Comparison of ENCODE assay signal across 26 mouse cellular contexts in genomic region chrX:113687163-113687562, GRCm38 (mm10).
DNase-seq lines count a peak whose midpoint lies in the region; ATAC-seq and TF ChIP-seq lines count a peak whose summit lies in the region.
"Had no signal": no experiment of that assay in that cellular context is flagged by ENCODE, and none has a peak within 500 bp of the region (broad histone marks: within the 10 kb centered on the region; RNA-seq: fewer than 3 reads in every experiment).

No protein-coding gene starts in this region.

- no peak for TF ChIP-seq CTCF in hindbrain, postnatal 0 days (IDR thresholded peaks at IDR 0.05; ENCODE audit: low read depth)
- TF ChIP-seq CTCF in brain, embryonic 14.5 days (IDR thresholded peaks at IDR 0.05; ENCODE audit: borderline replicate concordance, extremely low read depth, insufficient read depth, insufficient read length) = no peak

- H3K9me3 ChIP-seq in forebrain, embryonic 11.5 days (ENCODE audit: control insufficient read depth, low read length) = no peaks in the 10 kb centered on the region
- no peaks in the 10 kb centered on the region for H3K9me3 ChIP-seq in forebrain, embryonic 15.5 days
- H3K9me3 ChIP-seq in hindbrain, embryonic 11.5 days (ENCODE audit: control insufficient read depth, low read length) = no peaks in the 10 kb centered on the region
- H3K9me3 ChIP-seq in hindbrain, postnatal 0 days (ENCODE audit: low read length) = no peaks in the 10 kb centered on the region
- H3K9me3 ChIP-seq: embryonic facial prominence, embryonic 12.5 days; embryonic facial prominence, embryonic 15.5 days; heart, embryonic 12.5 days; heart, embryonic 15.5 days; hindbrain, embryonic 10.5 days had no signal

- no peaks in the 10 kb centered on the region for H3K27me3 ChIP-seq in forebrain, embryonic 11.5 days (ENCODE audit: control insufficient read depth, insufficient read depth, low read length)
- H3K27me3 ChIP-seq in forebrain, embryonic 15.5 days = no peaks in the 10 kb centered on the region
- no peaks in the 10 kb centered on the region for H3K27me3 ChIP-seq in hindbrain, embryonic 11.5 days (ENCODE audit: control insufficient read depth, insufficient read depth, low read length)
- H3K27me3 ChIP-seq in hindbrain, postnatal 0 days (ENCODE audit: insufficient read depth, low read length) = no peaks in the 10 kb centered on the region
- H3K27me3 ChIP-seq: embryonic facial prominence, embryonic 12.5 days; embryonic facial prominence, embryonic 15.5 days; heart, embryonic 12.5 days; heart, embryonic 15.5 days had no signal

- H3K4me3 ChIP-seq in forebrain, embryonic 11.5 days (ENCODE audit: low read depth, low read length) = no peak overlapping the region
- no peak overlapping the region for H3K4me3 ChIP-seq in forebrain, embryonic 15.5 days
- H3K4me3 ChIP-seq in hindbrain, embryonic 11.5 days (ENCODE audit: low read depth, low read length) = no peak overlapping the region
- no peak overlapping the region for H3K4me3 ChIP-seq in hindbrain, postnatal 0 days (ENCODE audit: low read length)
- H3K4me3 ChIP-seq: embryonic facial prominence, embryonic 12.5 days; embryonic facial prominence, embryonic 15.5 days; erythroblast, embryonic 14.5 days; heart, embryonic 12.5 days; heart, embryonic 15.5 days; hindbrain, embryonic 10.5 days had no signal

- no peak for DNase-seq in forebrain, embryonic 11.5 days (ENCODE audit: low spot score)
- no peak for DNase-seq in hindbrain, embryonic 11.5 days (ENCODE audit: low spot score)
- DNase-seq in hindbrain, postnatal 0 days (ENCODE audit: low spot score) = no peak
- peak; percentile 39 for DNase-seq in brain, embryonic 14.5 days (ENCODE audit: low read depth)
- DNase-seq in retina, postnatal 1 day = peak; percentile 8
- DNase-seq in cerebellum, adult 9-10 months = no peak
- DNase-seq: adrenal gland, adult 8-10 months; adrenal gland, postnatal 25 days; cerebellum, adult 18-20 months; cerebellum, adult 9-11 months; cerebellum, postnatal 25 days; gastrocnemius, postnatal 25 days; heart, adult 18-20 months; heart, postnatal 10 days; heart, postnatal 36 days had no signal

- no peak for TF ChIP-seq POLR2A in brain, embryonic 14.5 days (IDR thresholded peaks at IDR 0.05; ENCODE audit: borderline replicate concordance, extremely low read depth, insufficient read depth, insufficient read length, poor library complexity, severe bottlenecking)

- H3K27ac ChIP-seq in forebrain, embryonic 11.5 days (ENCODE audit: low read depth, low read length) = no peak overlapping the region
- H3K27ac ChIP-seq in forebrain, embryonic 15.5 days (replicated peaks) = no peak overlapping the region
- no peak overlapping the region for H3K27ac ChIP-seq in hindbrain, embryonic 11.5 days (ENCODE audit: low read depth, low read length)
- H3K27ac ChIP-seq in hindbrain, postnatal 0 days = no peak overlapping the region
- H3K27ac ChIP-seq: embryonic facial prominence, embryonic 12.5 days; embryonic facial prominence, embryonic 15.5 days; heart, embryonic 15.5 days; hindbrain, embryonic 10.5 days had no signal

- WGBS in forebrain, embryonic 11.5 days = 63% methylated on average over 2 of the region's 2 CpGs
- 29% methylated on average over 2 of the region's 2 CpGs for WGBS in forebrain, embryonic 15.5 days
- 63% methylated on average over 2 of the region's 2 CpGs for WGBS in hindbrain, embryonic 11.5 days
- WGBS in hindbrain, postnatal 0 days = 54% methylated on average over 2 of the region's 2 CpGs

- no peaks in the 10 kb centered on the region for H3K36me3 ChIP-seq in forebrain, embryonic 11.5 days (ENCODE audit: control insufficient read depth, insufficient read depth, low read length)
- no peaks in the 10 kb centered on the region for H3K36me3 ChIP-seq in forebrain, embryonic 15.5 days
- no peaks in the 10 kb centered on the region for H3K36me3 ChIP-seq in hindbrain, embryonic 11.5 days (ENCODE audit: control insufficient read depth, insufficient read depth, low read length)
- no peaks in the 10 kb centered on the region for H3K36me3 ChIP-seq in hindbrain, postnatal 0 days (ENCODE audit: insufficient read depth, low read length)
- H3K36me3 ChIP-seq: embryonic facial prominence, embryonic 12.5 days; embryonic facial prominence, embryonic 15.5 days; heart, embryonic 12.5 days; heart, embryonic 15.5 days; hindbrain, embryonic 10.5 days had no signal

- H3K4me1 ChIP-seq in forebrain, embryonic 11.5 days (replicated peaks; ENCODE audit: control insufficient read depth, insufficient read depth, low read length) = no peaks in the 10 kb centered on the region
- H3K4me1 ChIP-seq in forebrain, embryonic 15.5 days = no peaks in the 10 kb centered on the region
- H3K4me1 ChIP-seq in hindbrain, embryonic 11.5 days (replicated peaks; ENCODE audit: control insufficient read depth, insufficient read depth, low read length) = no peaks in the 10 kb centered on the region
- H3K4me1 ChIP-seq in hindbrain, postnatal 0 days (ENCODE audit: insufficient read depth, low read length) = no peaks in the 10 kb centered on the region
- H3K4me1 ChIP-seq: embryonic facial prominence, embryonic 12.5 days; embryonic facial prominence, embryonic 15.5 days; heart, embryonic 12.5 days; heart, embryonic 15.5 days; hindbrain, embryonic 10.5 days had no signal

- no peak overlapping the region for H3K4me2 ChIP-seq in forebrain, embryonic 11.5 days (ENCODE audit: low read depth, low read length, severe bottlenecking)
- no peak overlapping the region for H3K4me2 ChIP-seq in forebrain, embryonic 15.5 days (replicated peaks)
- H3K4me2 ChIP-seq in hindbrain, embryonic 11.5 days (replicated peaks; ENCODE audit: low read depth, low read length) = no peak overlapping the region
- no peak overlapping the region for H3K4me2 ChIP-seq in hindbrain, postnatal 0 days (ENCODE audit: low read depth, low read length)
- H3K4me2 ChIP-seq: embryonic facial prominence, embryonic 12.5 days; embryonic facial prominence, embryonic 15.5 days; heart, embryonic 12.5 days; heart, embryonic 15.5 days had no signal

- H3K9ac ChIP-seq in forebrain, embryonic 11.5 days (ENCODE audit: low read length) = no peak overlapping the region
- H3K9ac ChIP-seq in forebrain, embryonic 15.5 days (replicated peaks) = no peak overlapping the region
- H3K9ac ChIP-seq in hindbrain, embryonic 11.5 days (ENCODE audit: low read depth, low read length) = no peak overlapping the region
- H3K9ac ChIP-seq in hindbrain, postnatal 0 days (replicated peaks; ENCODE audit: low read length) = no peak overlapping the region
- H3K9ac ChIP-seq: embryonic facial prominence, embryonic 12.5 days; embryonic facial prominence, embryonic 15.5 days; heart, embryonic 12.5 days; heart, embryonic 15.5 days had no signal

- peak; percentile 61 for ATAC-seq in forebrain, embryonic 11.5 days (replicated peaks; ENCODE audit: low FRiP score)
- ATAC-seq in forebrain, embryonic 15.5 days (replicated peaks) = no peak
- ATAC-seq in hindbrain, embryonic 11.5 days (ENCODE audit: low FRiP score) = peak; percentile 47; the same call in 1 of the 2 replicates
- no peak for ATAC-seq in hindbrain, postnatal 0 days
- ATAC-seq: activated CD4-positive, CD25-positive, alpha-beta regulatory T cell, adult 4 months; hindbrain, embryonic 16.5 days; inflammation-experienced regulatory T-cells, adult 6 months; intestine, embryonic 16.5 days had no signal

Comparison
In these comparisons a context has a peak if more than half of its experiments do, and no peak if none do; other contexts are left out.
1. ATAC-seq: peak in forebrain, embryonic 11.5 days (single experiment) and hindbrain, embryonic 11.5 days (single experiment); none in forebrain, embryonic 15.5 days (single experiment) and hindbrain, postnatal 0 days (single experiment).
2. DNase-seq: peak in brain, embryonic 14.5 days (single experiment) and retina, postnatal 1 day (single experiment); none in forebrain, embryonic 11.5 days (single experiment), hindbrain, embryonic 11.5 days (single experiment), hindbrain, postnatal 0 days (single experiment) and cerebellum, adult 9-10 months (single experiment).